Mouse (Mus musculus) ES-Bruce4 (cell line): ENCODE measurements at regions not wholly inside any gene's neighbourhood (a gene's known extent, or its start where the extent isn't known, plus 50 kb on each side); places are given as distances from the start of the nearest gene placed in this dataset.

ENCODE experiments used
- H3K27ac ChIP-seq: 2 replicates; pipeline ENCODE4 v1.5.1; 2012; ENCODE audit warnings: low read length, inconsistent platforms; ENCODE audit not compliant: insufficient read depth
- H3K27me3 ChIP-seq: 2 replicates; pipeline ENCODE4 v1.6.1; 2012; ENCODE audit warnings: mild to moderate bottlenecking, low read length, inconsistent platforms; ENCODE audit not compliant: control insufficient read depth, poor library complexity, insufficient read depth, severe bottlenecking
- H3K36me3 ChIP-seq: 2 replicates; pipeline ENCODE4 v1.6.1; 2012; ENCODE audit warnings: inconsistent platforms, mild to moderate bottlenecking, low read length, moderate library complexity; ENCODE audit not compliant: control insufficient read depth, poor library complexity, insufficient read depth, severe bottlenecking
- H3K4me1 ChIP-seq: one replicate; pipeline ENCODE4 v1.8.1; 2011; ENCODE audit warnings: low read length; ENCODE audit not compliant: control insufficient read depth, insufficient read depth
- H3K4me3 ChIP-seq: 2 replicates; pipeline ENCODE4 v1.5.1; 2011; ENCODE audit warnings: low read depth, mild to moderate bottlenecking, low read length
- H3K9ac ChIP-seq: 2 replicates; pipeline ENCODE4 v1.6.1; 2012; ENCODE audit warnings: low read depth, mild to moderate bottlenecking, inconsistent platforms; ENCODE audit not compliant: poor library complexity, severe bottlenecking
- H3K9me3 ChIP-seq: replicated peaks from 2 replicates; pipeline ENCODE4 v1.6.1; 2012; ENCODE audit warnings: mild to moderate bottlenecking, low read length, inconsistent platforms; ENCODE audit not compliant: control insufficient read depth, poor library complexity, insufficient read depth, severe bottlenecking
- CTCF ChIP-seq: IDR thresholded peaks from one replicate; pipeline ENCODE4 v1.8.1; 2011; ENCODE audit warnings: low read depth, low read length
- EP300 ChIP-seq: IDR thresholded peaks from 2 replicates; pipeline ENCODE4 v1.6.1; 2011; ENCODE audit warnings: low read depth, low read length; ENCODE audit not compliant: insufficient read depth
- POLR2A ChIP-seq: IDR thresholded peaks from one replicate; pipeline ENCODE4 v1.8.1; 2011; ENCODE audit warnings: low read length; ENCODE audit not compliant: insufficient read depth

DNA sequence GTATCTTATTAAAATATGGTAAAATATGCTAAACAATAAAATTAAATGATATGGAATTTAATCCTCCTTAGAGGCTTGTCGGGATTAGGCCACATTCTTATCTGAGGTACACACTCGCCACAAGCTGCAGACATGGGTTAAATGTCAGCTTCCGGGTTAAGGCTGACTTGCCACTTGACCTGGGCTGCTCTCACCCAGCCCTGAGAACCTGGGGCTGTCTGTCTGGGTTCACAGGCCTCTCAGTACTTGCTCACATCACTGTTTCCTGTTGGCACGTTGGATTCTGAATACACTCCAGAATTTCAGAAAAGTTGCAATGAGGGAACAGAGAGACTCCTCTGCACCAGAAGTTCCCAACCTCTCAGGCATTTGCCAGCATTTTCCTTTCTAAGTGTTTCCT lies 465.9 kb downstream of the Ccdc171 start:
- Histone ChIP-seq H3K9ac (no peak overlapping the region), H3K4me3 (no peak overlapping the region), H3K27me3 (no peaks in the 10 kb centered on the region), H3K27ac (no peak overlapping the region), H3K36me3 (no peaks in the 10 kb centered on the region), H3K9me3 (no peaks in the 10 kb centered on the region), H3K4me1 (no peaks in the 10 kb centered on the region)
- TF ChIP-seq POLR2A: no peak
- no peak for TF ChIP-seq CTCF
- TF ChIP-seq EP300: no peak

DNA sequence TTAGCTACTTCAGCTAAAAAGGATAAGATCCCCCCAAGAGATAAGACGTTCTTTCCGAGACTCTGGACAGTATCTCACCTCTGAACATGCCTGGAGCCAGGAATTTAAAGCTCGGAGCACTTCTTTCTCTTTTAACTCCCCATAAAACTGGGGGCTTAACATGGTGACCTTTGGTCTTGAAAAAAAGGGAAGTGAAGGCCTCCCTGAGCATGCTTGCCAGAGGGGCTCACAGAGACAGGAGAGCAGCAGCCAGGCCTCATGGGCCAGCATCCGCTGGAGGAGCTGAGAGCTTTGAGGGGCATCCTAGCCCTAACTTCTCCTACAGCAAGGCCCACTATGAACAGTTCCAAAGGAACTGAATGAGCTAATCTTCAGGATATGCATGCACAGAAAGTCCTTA lies 471.7 kb downstream of the Ccdc171 start:
- no peaks in the 10 kb centered on the region for H3K4me1 ChIP-seq
- H3K27me3 ChIP-seq: no peaks in the 10 kb centered on the region
- no peak overlapping the region for H3K9ac ChIP-seq
- no peak overlapping the region for H3K27ac ChIP-seq
- H3K36me3 ChIP-seq: no peaks in the 10 kb centered on the region
- no peak for TF ChIP-seq CTCF
- TF ChIP-seq POLR2A: no peak
- TF ChIP-seq EP300: no peak
- H3K4me3 ChIP-seq: no peak overlapping the region
- no peaks in the 10 kb centered on the region for H3K9me3 ChIP-seq

DNA sequence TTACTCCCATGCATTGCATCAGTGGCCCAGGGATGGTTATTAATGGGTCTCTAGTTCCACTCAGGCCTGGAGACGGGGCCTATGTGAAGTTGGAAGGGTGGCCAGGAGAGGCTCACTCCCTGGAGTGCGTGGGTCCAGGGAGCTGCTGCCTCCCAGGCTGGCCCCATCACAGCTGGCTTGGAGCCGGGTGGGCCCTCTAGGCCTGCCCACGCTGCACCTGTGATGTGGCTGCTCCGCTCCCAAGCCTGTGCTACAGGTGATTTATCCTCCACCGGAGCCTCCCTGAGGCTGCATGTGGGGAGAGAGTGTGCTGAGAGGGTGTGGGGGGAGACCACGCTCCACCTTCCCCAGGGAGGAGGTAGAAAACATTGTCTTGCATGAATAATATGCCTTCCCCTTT lies 476.3 kb downstream of the Ccdc171 start:
- H3K9me3 ChIP-seq: no peaks in the 10 kb centered on the region
- TF ChIP-seq POLR2A: no peak
- no peak for TF ChIP-seq CTCF
- no peak for TF ChIP-seq EP300
- no peak overlapping the region for H3K27ac ChIP-seq
- H3K9ac ChIP-seq: no peak overlapping the region
- no peaks in the 10 kb centered on the region for H3K4me1 ChIP-seq
- no peaks in the 10 kb centered on the region for H3K27me3 ChIP-seq
- H3K4me3 ChIP-seq: no peak overlapping the region
- H3K36me3 ChIP-seq: no peaks in the 10 kb centered on the region

DNA sequence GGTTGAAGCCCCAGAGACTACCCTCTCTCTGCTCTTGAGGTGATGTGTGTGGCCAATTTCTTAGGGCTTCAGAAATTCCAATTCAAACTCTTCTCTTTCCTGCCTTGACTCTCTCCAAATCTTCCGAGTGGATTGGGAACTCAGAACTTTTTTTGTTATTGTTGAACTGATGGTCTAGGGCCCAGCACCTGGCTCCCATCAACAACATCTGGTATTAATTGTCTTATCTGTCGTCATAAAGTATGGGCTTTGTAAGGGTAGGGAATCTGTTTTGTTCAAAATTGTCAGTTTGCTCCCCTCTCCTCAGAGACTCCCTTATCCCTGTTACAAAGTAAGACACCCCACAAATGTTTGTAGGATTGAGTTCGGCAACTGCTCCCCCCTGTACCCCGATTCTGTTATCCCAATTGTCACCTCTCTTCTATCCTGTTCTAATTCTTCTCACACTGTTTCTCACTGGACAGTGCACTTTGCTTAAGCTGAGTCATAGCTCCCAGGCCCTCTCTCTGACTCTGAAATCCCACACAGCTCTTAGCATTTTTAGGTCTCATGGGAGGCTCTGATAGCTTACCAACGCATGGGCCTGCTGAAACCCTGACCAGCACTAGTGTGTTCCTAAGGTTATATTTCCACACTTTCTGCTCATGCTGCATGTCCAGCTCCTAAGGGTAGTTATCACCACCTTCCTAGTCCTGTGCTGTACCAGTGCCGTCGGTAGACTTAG lies 478.9 kb downstream of the Ccdc171 start:
- TF ChIP-seq EP300 (no peak), POLR2A (no peak), CTCF (no peak)
- Histone ChIP-seq H3K9ac (no peak overlapping the region), H3K27ac (no peak overlapping the region), H3K4me3 (no peak overlapping the region), H3K9me3 (no peaks in the 10 kb centered on the region), H3K27me3 (no peaks in the 10 kb centered on the region), H3K4me1 (no peaks in the 10 kb centered on the region), H3K36me3 (no peaks in the 10 kb centered on the region)

DNA sequence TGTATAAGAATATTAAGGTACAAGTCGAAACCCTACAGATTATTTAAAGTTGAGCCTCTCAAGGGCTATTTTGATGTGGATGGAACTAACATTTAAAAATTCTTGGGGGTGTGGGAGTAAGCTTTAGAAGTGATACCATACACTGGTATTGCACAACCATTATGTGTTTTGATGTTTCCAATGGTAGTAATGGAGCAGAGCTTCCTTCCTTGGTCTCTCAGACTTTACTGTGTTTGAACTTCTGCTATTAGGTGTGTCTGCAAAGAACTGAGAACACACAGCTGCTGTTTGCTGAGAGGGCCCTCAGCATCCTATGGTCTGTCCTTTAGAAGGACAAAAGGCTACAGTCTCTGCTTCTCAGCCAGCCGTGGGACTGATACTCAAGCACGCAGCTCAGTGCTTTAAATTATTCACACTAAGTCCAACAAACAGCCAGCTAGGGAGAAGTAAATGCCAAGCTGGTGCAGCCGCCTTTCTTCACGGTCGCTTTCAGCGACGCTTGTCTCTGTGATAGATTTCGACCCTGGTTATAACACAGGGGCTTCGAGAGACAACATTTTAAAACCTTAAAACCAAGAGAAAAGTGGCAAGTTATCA lies 479.5 kb downstream of the Ccdc171 start:
- Histone ChIP-seq H3K9me3 (no peaks in the 10 kb centered on the region), H3K4me1 (no peaks in the 10 kb centered on the region), H3K27ac (no peak overlapping the region), H3K9ac (no peak overlapping the region), H3K27me3 (no peaks in the 10 kb centered on the region), H3K4me3 (no peak overlapping the region), H3K36me3 (no peaks in the 10 kb centered on the region)
- no peak for TF ChIP-seq POLR2A
- TF ChIP-seq EP300: no peak
- no peak for TF ChIP-seq CTCF

DNA sequence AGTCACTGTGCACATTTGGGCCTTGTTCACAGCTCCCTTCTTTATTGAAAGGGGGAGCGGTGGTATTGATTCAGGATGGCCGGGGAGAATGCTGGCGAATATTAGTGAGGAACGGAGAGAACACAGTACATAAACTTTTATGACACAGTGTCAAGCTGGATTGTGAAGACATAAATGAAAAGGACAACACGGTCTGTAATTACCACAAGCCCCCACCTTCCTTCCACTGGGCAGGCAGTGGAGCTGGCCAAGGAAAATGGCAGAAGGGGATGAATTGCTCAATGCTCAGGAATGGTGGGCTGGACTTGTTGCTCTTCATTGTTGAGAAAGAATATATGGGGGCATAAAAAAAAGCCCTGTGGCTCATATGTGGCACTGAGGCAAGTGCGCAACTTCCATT lies 486.6 kb downstream of the Ccdc171 start:
- no peaks in the 10 kb centered on the region for H3K27me3 ChIP-seq
- no peak overlapping the region for H3K27ac ChIP-seq
- H3K4me3 ChIP-seq: no peak overlapping the region
- H3K9ac ChIP-seq: no peak overlapping the region
- H3K4me1 ChIP-seq: no peaks in the 10 kb centered on the region
- TF ChIP-seq EP300 (no peak), POLR2A (no peak), CTCF (no peak)
- no peaks in the 10 kb centered on the region for H3K9me3 ChIP-seq
- H3K36me3 ChIP-seq: no peaks in the 10 kb centered on the region
